Mouse (Mus musculus) left cerebral cortex, postnatal 25 days (tissue): Measurements from ENCODE around the gene Ubn1. TPM values are rescaled to one million over a fixed set of nuclear protein-coding genes. Genes with fewer than 3 reads are reported as not detected.

Source experiments
- DNase-seq, 2 experiments: peaks; one replicate each; pipeline ENCODE4 v3.0.0; 2022; ENCODE audit warnings: low spot score in 2 of 2, mixed read lengths in 1 of 2
- intact Hi-C: fragments of 180-260 bp; cut with DNase I; formaldehyde crosslinking; loops from one replicate; pipeline ENCODE4 v1.15.1; 2025
- total RNA-seq, 2 experiments: library from RNA; stranded (reverse); gene quantifications; 2 replicates each; pipeline ENCODE4 v1.2.3; 2021

Gene Ubn1
- total RNA-seq, 2 experiments from 2014 or later = 43.3 to 48.2 TPM

DNA sequence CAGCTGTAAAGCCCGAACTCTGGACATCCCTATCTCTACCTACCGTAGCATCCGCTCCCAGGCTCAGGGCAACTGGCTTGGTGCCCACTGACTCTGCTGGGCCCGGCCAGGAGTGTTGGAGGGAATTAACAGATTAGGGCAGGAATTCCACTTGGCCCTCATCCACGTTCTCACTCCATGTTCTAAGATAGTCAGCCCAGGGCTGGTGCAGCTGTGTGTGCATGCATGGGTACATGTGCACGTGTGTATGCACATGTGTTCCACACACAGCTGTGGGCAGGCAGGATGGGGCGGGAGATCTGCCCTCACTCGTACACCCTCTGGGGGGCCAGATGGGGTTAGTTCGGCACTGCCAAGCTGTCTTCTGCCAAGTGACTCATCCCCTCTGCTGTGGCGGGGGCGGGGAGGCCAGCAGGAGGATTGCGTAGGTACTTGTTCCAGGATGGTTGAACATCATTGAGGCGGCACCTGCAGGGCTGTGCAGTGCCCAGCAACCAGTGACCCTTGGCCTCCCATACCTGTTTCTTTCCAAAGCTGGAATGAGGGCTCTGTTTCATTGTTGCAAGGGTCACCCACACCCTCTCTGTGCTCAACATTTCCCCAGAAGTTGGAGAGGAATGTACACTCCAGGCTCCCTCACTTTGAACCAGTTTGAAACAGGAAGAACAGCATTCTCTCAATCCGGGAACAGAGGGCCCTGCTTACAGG, 84.9 kb downstream of the Ubn1 start:
- peak in 1 of 2 experiments; percentile 58 for DNase-seq
- intact Hi-C loops = no loop called here

DNA sequence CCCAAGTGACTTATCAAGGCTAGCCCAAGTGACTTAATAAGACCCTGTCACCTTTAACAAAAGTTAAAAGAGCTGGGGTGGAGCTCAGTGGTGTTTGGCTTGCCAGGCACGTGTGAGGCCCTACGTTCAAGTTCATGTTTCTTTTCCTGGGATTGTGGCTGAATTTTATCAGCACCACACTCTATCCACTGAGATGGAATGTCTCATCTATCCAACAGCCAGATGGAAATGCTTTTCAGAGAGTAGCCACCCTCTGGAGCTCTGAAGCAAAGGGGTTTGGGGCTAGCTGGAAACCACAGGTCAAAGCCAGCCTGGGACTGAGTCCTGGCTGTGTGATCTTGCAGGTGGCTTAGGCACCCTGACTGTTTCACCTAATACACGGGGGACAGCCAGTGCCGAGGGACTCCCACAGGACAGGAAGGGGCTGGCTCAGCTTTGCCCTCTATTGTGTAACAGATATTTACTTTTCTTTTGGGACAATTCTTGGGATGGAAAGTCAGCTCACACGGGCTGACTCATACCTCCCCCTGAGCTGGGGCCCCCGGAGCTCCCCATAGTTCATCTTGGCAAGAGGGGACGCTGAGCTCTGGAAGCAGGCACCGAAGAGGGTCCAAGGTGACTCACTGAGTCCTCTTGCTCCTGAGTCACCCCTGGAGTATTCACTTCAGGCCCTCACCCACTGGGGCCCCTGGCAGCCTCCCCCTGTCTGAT, 85.8 kb downstream of the Ubn1 start:
- DNase-seq = no peak
- intact Hi-C loops = no loop called here

Other genes with a start within 250 kb of the Ubn1 start
- not detected for gene 4930562C15Rik, start 214.6 kb upstream of the Ubn1 start, total RNA-seq
- gene Ubald1, start 169.7 kb upstream of the Ubn1 start, total RNA-seq = 10 to 100 TPM; 86.6 to 88.2 TPM
- 100 to 1,000 TPM; 200 to 206 TPM for gene Mgrn1, start 163.8 kb upstream of the Ubn1 start, total RNA-seq
- gene Nudt16l1, start 111.3 kb upstream of the Ubn1 start, total RNA-seq = 10 to 100 TPM; 72.4 TPM
- gene Anks3, start 85.9 kb upstream of the Ubn1 start, total RNA-seq = 10 to 100 TPM; 54.9 to 61.8 TPM
- not detected for gene Sept12, start 52.2 kb upstream of the Ubn1 start, total RNA-seq
- not detected for gene Smim22, start 42.8 kb upstream of the Ubn1 start, total RNA-seq
- 100 to 1,000 TPM; 195 to 210 TPM for gene Rogdi, start 36.5 kb upstream of the Ubn1 start, total RNA-seq
- gene Glyr1, start 194 bp upstream of the Ubn1 start, total RNA-seq = 100 to 1,000 TPM; 145 to 151 TPM
- gene Ppl, start 82.4 kb downstream of the Ubn1 start, total RNA-seq = under 1 TPM; 0.32 to 0.34 TPM
- 1 to 10 TPM; 3.3 to 4.7 TPM for gene Sec14l5, start 97.1 kb downstream of the Ubn1 start, total RNA-seq
- 10 to 100 TPM in 1 of 2 experiments, 1 to 10 TPM in 1; 8.4 to 10.8 TPM for gene Nagpa, start 154.0 kb downstream of the Ubn1 start, total RNA-seq
- gene AU021092, start 172.2 kb downstream of the Ubn1 start, total RNA-seq = 1 to 10 TPM; 5.0 to 5.4 TPM
- 10 to 100 TPM; 24.2 to 29.0 TPM for gene Alg1, start 183.6 kb downstream of the Ubn1 start, total RNA-seq
- gene Eef2kmt, start 205.9 kb downstream of the Ubn1 start, total RNA-seq = 1 to 10 TPM; 3.0 to 3.8 TPM